Mouse (Mus musculus): ENCODE measurements around the gene Rftn1.

Gene Rftn1

GRCm38 (mm10) chr17:50191318-50191957, 964 bp upstream of the Rftn1 start:
- Histone ChIP-seq H3K36me3 (ENCODE audit: control insufficient read depth, insufficient read depth, low read length, poor library complexity, severe bottlenecking) (peaks cover 3% of the 10 kb centered on the region; the same call in 1 of the 2 replicates), H3K27me3 (ENCODE audit: control insufficient read depth, insufficient read depth, low read length, poor library complexity, severe bottlenecking) (no peaks in the 10 kb centered on the region)
- DNase-seq (ENCODE audit: low read depth, low spot score): no peak

DNA sequence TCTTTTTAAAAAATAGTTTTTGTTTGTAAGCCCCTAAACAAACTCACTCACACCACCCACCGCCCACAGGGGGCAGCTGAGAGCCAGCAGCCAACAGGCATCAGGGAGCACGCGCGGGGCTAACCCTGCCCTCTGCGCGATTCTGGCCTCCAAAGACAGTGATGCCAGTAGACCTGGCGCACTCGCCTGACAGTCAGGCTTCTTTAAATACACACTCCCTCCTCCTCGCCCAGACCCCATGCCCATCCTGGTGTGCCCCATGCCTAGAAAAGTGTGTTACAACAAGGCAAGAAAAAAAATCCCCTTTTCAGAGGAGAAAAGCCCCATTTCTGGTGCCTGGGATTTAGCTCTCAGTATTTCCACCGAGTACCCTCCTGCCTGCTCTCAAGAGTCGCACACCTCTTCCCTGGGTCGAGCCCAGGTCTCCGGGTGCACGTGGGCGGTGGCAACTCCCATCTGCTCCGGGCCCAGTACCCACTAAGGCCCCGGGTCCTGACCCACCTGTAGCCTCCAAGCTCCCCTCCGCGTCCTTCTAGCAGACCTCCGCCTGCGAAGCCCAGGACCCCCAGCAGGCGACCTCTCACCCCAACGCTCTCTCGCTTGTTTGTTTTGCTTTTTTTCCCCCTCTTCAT, 977 bp downstream of the Rftn1 start:
- Histone ChIP-seq H3K36me3 (ENCODE audit: control insufficient read depth, insufficient read depth, low read length, poor library complexity, severe bottlenecking) (peaks cover 3% of the 10 kb centered on the region; the same call in 1 of the 2 replicates), H3K27me3 (ENCODE audit: control insufficient read depth, insufficient read depth, low read length, poor library complexity, severe bottlenecking) (no peaks in the 10 kb centered on the region)
- DNase-seq (ENCODE audit: low read depth, low spot score): peak; percentile 90

DNA sequence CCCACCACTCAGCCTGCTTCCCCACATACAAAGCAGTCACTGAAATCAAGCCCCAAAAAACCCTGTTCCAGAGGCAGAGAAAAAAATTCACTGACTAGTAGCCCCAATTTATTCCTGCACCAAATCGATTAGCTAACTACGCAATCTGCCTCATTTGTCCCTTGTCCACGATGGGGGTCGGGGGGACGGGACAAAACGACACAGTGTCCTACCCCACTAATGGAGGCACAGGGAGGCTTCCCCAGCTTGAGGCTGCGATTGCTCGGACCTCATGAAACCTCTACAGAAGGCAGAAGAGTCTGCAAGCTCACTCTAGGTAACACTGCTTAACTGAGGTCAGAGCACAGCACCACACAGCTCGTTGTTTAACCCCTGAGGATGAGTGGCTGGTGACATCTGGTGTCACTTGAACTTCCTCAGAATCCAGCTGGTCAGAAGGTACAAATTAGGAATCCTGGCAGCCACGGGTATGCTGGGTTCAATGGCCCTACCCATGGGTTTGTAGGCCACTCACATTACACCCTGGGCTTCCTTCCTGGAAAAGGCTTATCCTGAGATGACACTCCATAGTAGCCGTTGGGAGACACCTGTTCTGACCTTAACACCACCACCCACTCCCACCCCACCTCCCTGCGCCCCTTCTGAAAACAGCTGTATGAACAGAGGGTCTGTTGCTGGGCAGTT, 1.7 kb downstream of the Rftn1 start:
- no peak for DNase-seq (ENCODE audit: low read depth, low spot score)
- Histone ChIP-seq H3K36me3 (ENCODE audit: control insufficient read depth, insufficient read depth, low read length, poor library complexity, severe bottlenecking) (peaks cover 3% of the 10 kb centered on the region; the same call in 1 of the 2 replicates), H3K27me3 (ENCODE audit: control insufficient read depth, insufficient read depth, low read length, poor library complexity, severe bottlenecking) (no peaks in the 10 kb centered on the region)

DNA sequence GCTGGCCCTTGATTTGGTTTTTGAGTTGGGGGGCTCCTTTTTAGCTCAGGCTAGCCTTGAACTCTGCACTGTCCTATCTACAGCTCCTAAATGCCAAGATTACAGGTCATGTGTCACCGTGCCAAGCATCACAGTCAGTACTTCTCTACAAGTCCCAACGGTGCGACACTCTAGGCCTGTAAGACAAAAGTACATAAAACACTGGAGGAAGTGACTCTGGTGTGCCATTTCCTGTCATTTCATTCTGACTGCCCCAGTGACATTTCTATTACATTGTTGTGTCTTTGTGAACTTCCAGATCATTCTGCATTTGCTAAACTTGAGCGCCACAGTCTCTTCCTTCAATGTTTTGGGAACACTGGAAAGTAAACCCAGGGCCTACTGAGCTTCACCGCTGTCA, 4.9 kb downstream of the Rftn1 start:
- DNase-seq (ENCODE audit: low read depth, low spot score): peak; percentile 78
- no peaks in the 10 kb centered on the region for H3K27me3 ChIP-seq (ENCODE audit: control insufficient read depth, insufficient read depth, low read length, poor library complexity, severe bottlenecking)
- H3K36me3 ChIP-seq (ENCODE audit: control insufficient read depth, insufficient read depth, low read length, poor library complexity, severe bottlenecking): peaks cover 5% of the 10 kb centered on the region; the same call in 1 of the 2 replicates

GRCm38 (mm10) chr17:50185083-50185482, 5.4 kb downstream of the Rftn1 start:
- peaks cover 5% of the 10 kb centered on the region; the same call in 1 of the 2 replicates for H3K36me3 ChIP-seq (ENCODE audit: control insufficient read depth, insufficient read depth, low read length, poor library complexity, severe bottlenecking)
- H3K27me3 ChIP-seq (ENCODE audit: control insufficient read depth, insufficient read depth, low read length, poor library complexity, severe bottlenecking): no peaks in the 10 kb centered on the region
- no peak for DNase-seq (ENCODE audit: low read depth, low spot score)

DNA sequence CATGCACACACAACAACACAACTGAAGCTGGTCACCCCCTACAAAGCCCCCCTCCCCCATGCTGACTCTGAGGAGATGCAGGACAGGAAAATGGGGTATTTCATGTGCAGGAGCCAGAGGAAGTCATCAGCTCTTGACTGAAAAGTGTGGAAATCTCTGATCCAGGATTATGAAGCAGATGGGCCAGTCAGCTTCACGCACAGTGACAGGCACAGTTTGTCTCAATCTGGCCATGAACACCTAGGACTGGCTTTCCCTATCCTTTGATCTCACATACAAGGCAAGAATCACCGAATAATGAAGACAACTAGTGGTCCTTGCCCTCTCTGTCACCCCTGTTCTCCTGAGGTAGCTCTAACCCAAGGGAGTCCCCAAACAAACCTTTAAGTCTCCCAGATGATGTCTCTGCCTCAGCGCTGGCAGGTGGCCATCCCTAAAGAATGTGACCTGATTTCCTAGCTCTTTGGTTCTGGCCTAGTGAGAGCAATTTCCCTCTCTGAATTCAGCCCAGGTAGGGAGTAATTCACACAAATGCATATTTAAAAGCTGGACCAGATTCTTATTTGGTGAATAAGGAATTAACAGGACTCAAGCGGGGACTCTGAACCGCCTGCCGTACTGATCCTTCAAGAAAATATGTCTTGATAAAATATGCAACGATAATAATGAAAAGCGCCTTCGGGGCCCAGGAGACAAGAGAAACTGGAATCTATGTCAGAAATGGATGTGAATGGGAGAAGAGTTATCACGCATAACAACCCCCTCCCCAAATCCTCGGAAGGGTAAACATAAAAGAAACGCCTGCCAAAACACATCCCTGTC, 6.0 kb downstream of the Rftn1 start:
- no peak for DNase-seq (ENCODE audit: low read depth, low spot score)
- Histone ChIP-seq H3K36me3 (ENCODE audit: control insufficient read depth, insufficient read depth, low read length, poor library complexity, severe bottlenecking) (peaks cover 5% of the 10 kb centered on the region; the same call in 1 of the 2 replicates), H3K27me3 (ENCODE audit: control insufficient read depth, insufficient read depth, low read length, poor library complexity, severe bottlenecking) (no peaks in the 10 kb centered on the region)

DNA sequence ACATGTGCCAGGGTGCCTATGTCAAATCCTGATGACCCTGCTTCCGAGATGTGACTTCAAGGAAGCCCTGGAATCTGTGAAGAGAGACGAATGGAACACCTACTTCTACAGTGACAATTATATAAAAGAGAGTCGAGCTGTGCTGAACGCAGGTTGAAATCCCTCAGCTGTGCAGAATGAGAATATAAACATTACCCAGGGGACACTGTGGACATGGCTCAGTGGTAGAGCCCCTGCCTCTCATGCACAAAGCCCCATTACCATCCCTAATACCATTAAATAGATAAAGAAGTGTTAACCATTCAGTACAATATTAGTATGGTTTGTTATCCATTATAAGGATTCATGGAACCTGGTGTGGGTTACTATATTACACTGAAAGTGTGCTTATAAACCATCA, 7.2 kb downstream of the Rftn1 start:
- Histone ChIP-seq H3K36me3 (ENCODE audit: control insufficient read depth, insufficient read depth, low read length, poor library complexity, severe bottlenecking) (peaks cover 5% of the 10 kb centered on the region; the same call in 1 of the 2 replicates), H3K27me3 (ENCODE audit: control insufficient read depth, insufficient read depth, low read length, poor library complexity, severe bottlenecking) (no peaks in the 10 kb centered on the region)
- DNase-seq (ENCODE audit: low read depth, low spot score): no peak

GRCm38 (mm10) chr17:50182542-50182951, 7.9 kb downstream of the Rftn1 start:
- DNase-seq (ENCODE audit: low read depth, low spot score): peak; percentile 97
- Histone ChIP-seq H3K27me3 (ENCODE audit: control insufficient read depth, insufficient read depth, low read length, poor library complexity, severe bottlenecking) (no peaks in the 10 kb centered on the region), H3K36me3 (ENCODE audit: control insufficient read depth, insufficient read depth, low read length, poor library complexity, severe bottlenecking) (peaks cover 7% of the 10 kb centered on the region; the same call in 1 of the 2 replicates)

DNA sequence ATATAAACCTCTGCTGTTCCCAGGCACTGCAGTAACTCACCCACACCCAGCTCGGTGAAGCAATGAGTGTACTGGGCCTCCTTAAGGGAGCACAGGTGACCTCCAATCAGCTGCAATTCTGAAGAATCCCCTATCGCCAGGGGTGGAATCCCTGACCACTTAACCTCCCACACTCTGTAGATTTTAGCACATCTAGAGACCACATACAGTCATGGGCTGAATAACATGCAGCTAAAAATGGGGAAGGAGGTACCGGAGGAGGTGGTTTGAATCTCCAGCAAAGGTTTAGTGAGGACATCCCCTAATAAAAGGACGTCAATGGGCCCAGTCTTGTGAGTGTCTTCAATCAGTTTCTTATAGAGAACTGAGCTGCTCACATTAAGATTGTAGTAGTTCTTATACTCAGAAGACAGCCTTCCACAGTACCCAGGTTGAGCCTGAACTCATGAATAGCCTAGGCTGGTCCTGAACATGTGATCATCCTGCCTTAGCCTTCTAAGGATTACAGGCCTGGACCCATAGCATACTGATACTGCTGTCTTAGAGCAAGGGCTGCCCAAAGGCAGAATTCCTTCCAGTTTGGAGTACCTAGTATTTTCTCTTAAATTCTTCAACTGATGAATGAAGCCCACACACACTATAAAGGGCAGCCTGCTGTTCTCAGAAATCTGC, 9.4 kb downstream of the Rftn1 start:
- peak; percentile 93 for DNase-seq (ENCODE audit: low read depth, low spot score)

DNA sequence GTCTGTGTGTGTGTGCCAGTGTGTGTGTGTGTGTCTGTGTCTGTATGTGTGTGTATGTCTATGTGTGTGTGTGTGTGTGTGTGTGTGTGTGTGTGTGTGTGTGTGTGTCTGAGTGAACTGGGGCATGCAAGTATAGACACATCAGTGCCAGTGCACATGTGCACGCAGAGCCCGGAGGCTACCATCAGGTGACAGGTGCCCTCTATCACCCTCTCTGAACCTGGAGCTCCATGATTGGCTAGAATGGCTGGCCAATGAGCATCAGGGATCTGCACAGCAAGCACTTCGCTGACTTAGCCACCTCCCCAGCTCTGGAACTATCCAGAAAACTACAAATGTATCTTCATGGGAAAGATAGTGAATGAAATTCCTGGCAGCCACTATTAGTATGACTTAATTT, 16.7 kb downstream of the Rftn1 start:
- Histone ChIP-seq H3K36me3 (ENCODE audit: control insufficient read depth, insufficient read depth, low read length, poor library complexity, severe bottlenecking) (peaks cover 5% of the 10 kb centered on the region; the same call in 1 of the 2 replicates), H3K27me3 (ENCODE audit: control insufficient read depth, insufficient read depth, low read length, poor library complexity, severe bottlenecking) (no peaks in the 10 kb centered on the region)
- peak; percentile 58 for DNase-seq (ENCODE audit: low read depth, low spot score)

More for the DNA sequence above, 9.4 kb downstream of the Rftn1 start:
- Histone ChIP-seq H3K27me3 (ENCODE audit: control insufficient read depth, insufficient read depth, low read length, poor library complexity, severe bottlenecking) (no peaks in the 10 kb centered on the region), H3K36me3 (ENCODE audit: control insufficient read depth, insufficient read depth, low read length, poor library complexity, severe bottlenecking) (peaks cover 5% of the 10 kb centered on the region; the same call in 1 of the 2 replicates)

DNA sequence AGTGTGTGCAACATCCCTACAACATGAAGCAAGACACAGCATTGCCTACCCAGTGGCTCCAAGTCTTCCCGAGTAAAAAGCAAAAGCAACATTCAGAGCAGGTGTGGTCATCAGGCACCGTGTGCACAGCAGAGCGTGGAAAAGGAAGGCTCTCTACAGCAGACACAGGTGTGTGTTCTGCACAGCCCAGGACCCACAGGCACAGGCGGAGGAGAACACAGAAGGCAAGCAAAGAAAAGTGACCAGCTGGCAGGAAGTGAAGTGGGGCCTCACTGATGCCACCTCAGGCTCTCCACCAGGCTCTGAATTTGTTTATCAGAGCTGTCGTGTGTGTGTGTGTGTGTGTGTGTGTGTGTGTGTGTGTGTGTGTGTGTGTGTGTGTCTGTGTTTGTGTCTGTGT, 17.1 kb downstream of the Rftn1 start:
- peak; percentile 79 for DNase-seq (ENCODE audit: low read depth, low spot score)
- Histone ChIP-seq H3K27me3 (ENCODE audit: control insufficient read depth, insufficient read depth, low read length, poor library complexity, severe bottlenecking) (no peaks in the 10 kb centered on the region), H3K36me3 (ENCODE audit: control insufficient read depth, insufficient read depth, low read length, poor library complexity, severe bottlenecking) (peaks cover 5% of the 10 kb centered on the region; the same call in 1 of the 2 replicates)

DNA sequence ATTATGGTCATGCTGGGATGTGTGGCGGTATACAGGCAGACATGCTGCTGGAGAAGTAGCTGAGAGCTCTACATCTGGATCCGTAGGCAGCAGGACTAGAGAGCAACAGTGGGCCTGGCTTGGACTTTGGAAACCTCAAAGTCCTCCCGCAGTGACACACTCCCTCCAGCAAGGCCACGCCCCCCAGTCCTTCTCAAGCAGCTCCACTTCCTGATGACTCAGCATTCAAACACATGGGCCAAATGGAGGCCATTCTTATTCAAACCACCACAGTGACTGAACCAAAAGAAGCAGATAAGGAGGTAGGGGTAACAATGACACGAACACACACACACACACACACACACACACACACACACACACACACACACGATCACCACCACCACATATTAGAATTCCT, 17.7 kb downstream of the Rftn1 start:
- Histone ChIP-seq H3K27me3 (ENCODE audit: control insufficient read depth, insufficient read depth, low read length, poor library complexity, severe bottlenecking) (no peaks in the 10 kb centered on the region), H3K36me3 (ENCODE audit: control insufficient read depth, insufficient read depth, low read length, poor library complexity, severe bottlenecking) (peaks cover 8% of the 10 kb centered on the region; the same call in 1 of the 2 replicates)
- DNase-seq (ENCODE audit: low read depth, low spot score): no peak

DNA sequence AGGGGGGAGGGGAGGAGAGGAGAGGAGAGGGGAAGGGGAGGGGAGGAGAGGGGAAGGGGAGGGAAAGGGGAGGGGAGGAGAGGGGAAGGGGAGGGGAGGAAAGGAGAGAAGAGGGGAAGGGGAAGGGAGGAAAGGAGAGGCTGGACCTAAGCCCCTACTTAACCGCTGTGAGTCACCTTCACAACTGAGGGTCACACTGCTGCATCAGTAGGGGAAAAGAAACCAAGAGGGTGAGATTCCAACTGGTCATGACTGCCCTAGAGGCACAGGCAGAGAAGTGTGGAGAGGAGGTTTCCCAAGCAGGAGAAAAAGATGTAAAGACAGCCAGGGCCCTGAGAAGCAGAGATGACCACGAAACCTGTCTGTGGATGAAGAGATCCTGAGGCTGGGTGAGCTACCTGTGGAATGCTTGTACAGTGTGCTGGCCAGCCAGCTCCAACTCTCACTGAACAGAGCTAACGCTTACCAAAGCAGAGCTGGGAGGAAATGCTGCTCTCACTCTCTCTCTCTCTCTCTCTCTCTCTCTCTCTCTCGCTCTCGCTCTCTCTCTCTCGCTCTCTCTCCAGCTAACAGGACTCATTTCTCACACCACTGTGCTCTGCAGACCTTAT, 19.4 kb downstream of the Rftn1 start:
- Histone ChIP-seq H3K27me3 (ENCODE audit: control insufficient read depth, insufficient read depth, low read length, poor library complexity, severe bottlenecking) (no peaks in the 10 kb centered on the region), H3K36me3 (ENCODE audit: control insufficient read depth, insufficient read depth, low read length, poor library complexity, severe bottlenecking) (peaks cover 12% of the 10 kb centered on the region)
- peak; percentile 44 for DNase-seq (ENCODE audit: low read depth, low spot score)
